Mouse (Mus musculus) liver, embryonic 14.5 days (tissue): Measurements from ENCODE around the gene Sox30.

Experiments
- CTCF ChIP-seq: IDR thresholded peaks from 2 replicates; pipeline ENCODE4 v1.5.1; 2016; ENCODE audit warnings: antibody characterized with exemption, low read depth, control low read depth
- EP300 ChIP-seq: IDR thresholded peaks from 2 replicates; pipeline ENCODE4 v1.6.1; 2016; ENCODE audit warnings: antibody characterized with exemption, low read depth

DNA sequence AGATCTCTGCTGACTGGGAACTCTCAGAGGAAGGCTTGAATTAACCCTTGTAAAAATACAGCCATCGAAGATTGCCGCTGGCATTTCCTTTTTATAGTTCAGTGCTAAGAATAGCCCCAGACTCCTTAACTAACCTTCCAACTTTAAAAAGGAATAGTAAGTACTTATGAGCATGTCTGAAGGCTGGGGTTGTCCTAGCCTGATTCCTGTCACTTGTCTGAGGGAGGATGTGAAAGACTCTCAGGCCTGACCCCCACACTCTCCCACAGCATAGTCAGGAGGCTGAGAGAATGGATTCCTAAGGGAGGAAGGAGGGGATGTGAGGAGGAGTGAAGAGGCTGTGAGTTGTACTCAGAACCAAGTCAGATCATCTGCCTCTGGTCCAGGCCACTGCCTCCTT, 49.4 kb downstream of the Sox30 start:
- TF ChIP-seq CTCF: no peak
- TF ChIP-seq EP300: no peak
